Mouse (Mus musculus) liver, adult 2 months (tissue): ENCODE results near the gene Wwox. TPM values are rescaled to one million over a fixed set of nuclear protein-coding genes. Genes with fewer than 3 reads are reported as not detected.

Source experiments
- DNase-seq: peaks from one replicate; pipeline ENCODE4 v3.0.0-alpha.2; 2011; ENCODE audit warnings: low read depth, low spot score; ENCODE audit errors: extremely low read depth
- H3K27ac ChIP-seq: fragments of 200-500 bp; replicated peaks from 2 replicates; pipeline ENCODE4 v1.5.1; 2012; ENCODE audit warnings: low read depth, mild to moderate bottlenecking, control low read depth, inconsistent platforms, low read length; ENCODE audit not compliant: insufficient read depth
- H3K27me3 ChIP-seq: fragments of 200-500 bp; 2 replicates; pipeline ENCODE4 v1.6.1; 2012; ENCODE audit warnings: mild to moderate bottlenecking, moderate library complexity, low read length, inconsistent platforms; ENCODE audit not compliant: control insufficient read depth, insufficient read depth
- H3K36me3 ChIP-seq: fragments of 200-500 bp; 2 replicates; pipeline ENCODE4 v1.6.1; 2012; ENCODE audit warnings: low read length, inconsistent platforms; ENCODE audit not compliant: control insufficient read depth, insufficient read depth
- H3K4me1 ChIP-seq: fragments of 200-500 bp; 2 replicates; pipeline ENCODE4 v1.6.1; 2011; ENCODE audit warnings: low read length; ENCODE audit not compliant: control insufficient read depth, insufficient read depth
- H3K4me3 ChIP-seq: fragments of 200-500 bp; 2 replicates; pipeline ENCODE4 v1.5.1; 2011; ENCODE audit warnings: low read depth, mild to moderate bottlenecking, control low read depth, low read length, moderate library complexity; ENCODE audit not compliant: insufficient read depth
- H3K79me2 ChIP-seq: fragments of 200-500 bp; 2 replicates; pipeline ENCODE4 v1.6.1; 2012; ENCODE audit warnings: inconsistent platforms, mild to moderate bottlenecking, low read length, moderate library complexity; ENCODE audit not compliant: control insufficient read depth, insufficient read depth
- H3K9ac ChIP-seq: fragments of 200-500 bp; 2 replicates; pipeline ENCODE4 v1.6.1; 2012; ENCODE audit warnings: low read depth, mild to moderate bottlenecking, control low read depth, inconsistent platforms, low read length
- CTCF ChIP-seq: fragments of 200-500 bp; IDR thresholded peaks from 2 replicates; pipeline ENCODE4 v1.5.1; 2011; ENCODE audit warnings: low read depth, low read length, control low read depth
- POLR2A ChIP-seq: fragments of 200-500 bp; IDR thresholded peaks from 2 replicates; pipeline ENCODE4 v1.6.1; 2011; ENCODE audit warnings: low read length, control low read depth; ENCODE audit not compliant: insufficient read depth; ENCODE audit errors: extremely low read depth
- WGBS: fragments of 180-500 bp; shearing (Covaris S2); methylation state at CpG from one replicate; pipeline ENCODE4 v1.1.7; 2018; 5-methylcytosine and 5-hydroxymethylcytosine counted together
- polyA plus RNA-seq: library from polyadenylated mRNA; depleted of rRNA; stranded (reverse); fragments of >200 nt; gene quantifications from 2 replicates; pipeline ENCODE4 v1.2.3, GENCODE M21; 2012
- total RNA-seq: library from RNA; depleted of rRNA; stranded (reverse); fragments of >200 nt; gene quantifications from 2 replicates; pipeline ENCODE4 v1.2.3, GENCODE M21; 2014

Gene Wwox
- total and polyA plus RNA-seq, 2 experiments = 7.2 to 10.0 TPM

- no peak for TF ChIP-seq POLR2A
- TF ChIP-seq CTCF = no peak
- H3K4me3 ChIP-seq = no peak overlapping the region
These were observed 18.8 kb downstream of the Wwox start for GRCm38 (mm10) chr8:114458113-114458784.

GRCm38 (mm10) chr8:114460600-114460999 lies 21.1 kb downstream of the Wwox start:
- no peak for DNase-seq

More at GRCm38 (mm10) chr8:114458113-114458784, 18.8 kb downstream of the Wwox start:
- H3K27ac ChIP-seq = no peak overlapping the region
- 84% methylated on average over 25 of the region's 25 CpGs for WGBS
- H3K36me3 ChIP-seq = peaks cover 4% of the 10 kb centered on the region; the same call in 1 of the 2 replicates
- H3K27me3 ChIP-seq = no peaks in the 10 kb centered on the region
- no peaks in the 10 kb centered on the region for H3K4me1 ChIP-seq
- DNase-seq = peak; percentile 26
- no peaks in the 10 kb centered on the region for H3K79me2 ChIP-seq
- no peak overlapping the region for H3K9ac ChIP-seq

GRCm38 (mm10) chr8:114462591-114462990 lies 23.1 kb downstream of the Wwox start:
- Histone ChIP-seq H3K27me3 (no peaks in the 10 kb centered on the region), H3K27ac (no peak overlapping the region), H3K4me1 (no peaks in the 10 kb centered on the region), H3K4me3 (no peak overlapping the region), H3K36me3 (peaks cover 4% of the 10 kb centered on the region), H3K79me2 (no peaks in the 10 kb centered on the region), H3K9ac (no peak overlapping the region)
- DNase-seq = no peak
- TF ChIP-seq POLR2A (no peak), CTCF (no peak)
- 97% methylated on average over 11 of the region's 11 CpGs for WGBS

More at GRCm38 (mm10) chr8:114460600-114460999, 21.1 kb downstream of the Wwox start:
- Histone ChIP-seq H3K27ac (no peak overlapping the region), H3K4me1 (no peaks in the 10 kb centered on the region), H3K36me3 (peaks cover 4% of the 10 kb centered on the region), H3K79me2 (no peaks in the 10 kb centered on the region), H3K27me3 (no peaks in the 10 kb centered on the region), H3K9ac (no peak overlapping the region), H3K4me3 (no peak overlapping the region)
- 83% methylated on average over 5 of the region's 5 CpGs for WGBS
- TF ChIP-seq CTCF (peak; percentile 28; the same call in 1 of the 2 replicates), POLR2A (no peak)

- Histone ChIP-seq H3K27me3 (no peaks in the 10 kb centered on the region), H3K4me3 (no peak overlapping the region), H3K36me3 (peaks cover 4% of the 10 kb centered on the region), H3K79me2 (no peaks in the 10 kb centered on the region), H3K9ac (no peak overlapping the region), H3K27ac (no peak overlapping the region), H3K4me1 (no peaks in the 10 kb centered on the region)
- DNase-seq = no peak
- 73% methylated on average over 10 of the region's 10 CpGs for WGBS
- no peak for TF ChIP-seq POLR2A
- TF ChIP-seq CTCF = no peak
These were observed 23.9 kb downstream of the Wwox start for GRCm38 (mm10) chr8:114463305-114463704.

- no peaks in the 10 kb centered on the region for H3K79me2 ChIP-seq
- WGBS = 98% methylated on average over 21 of the region's 21 CpGs
These were observed 29.2 kb downstream of the Wwox start for GRCm38 (mm10) chr8:114468526-114469207.

GRCm38 (mm10) chr8:114469208-114469590 lies 29.7 kb downstream of the Wwox start:
- 95% methylated on average over 10 of the region's 10 CpGs for WGBS
- Histone ChIP-seq H3K27ac (no peak overlapping the region), H3K27me3 (no peaks in the 10 kb centered on the region), H3K4me1 (no peaks in the 10 kb centered on the region), H3K9ac (no peak overlapping the region), H3K36me3 (peaks cover 9% of the 10 kb centered on the region; the same call in 1 of the 2 replicates), H3K4me3 (no peak overlapping the region), H3K79me2 (no peaks in the 10 kb centered on the region)
- no peak for DNase-seq
- no peak for TF ChIP-seq POLR2A
- TF ChIP-seq CTCF = no peak

More at GRCm38 (mm10) chr8:114468526-114469207, 29.2 kb downstream of the Wwox start:
- TF ChIP-seq CTCF (no peak), POLR2A (no peak)
- Histone ChIP-seq H3K4me3 (no peak overlapping the region), H3K4me1 (no peaks in the 10 kb centered on the region), H3K27ac (no peak overlapping the region), H3K36me3 (peaks cover 6% of the 10 kb centered on the region; the same call in 1 of the 2 replicates), H3K9ac (no peak overlapping the region), H3K27me3 (no peaks in the 10 kb centered on the region)
- no peak for DNase-seq
